Mouse (Mus musculus) liver, adult (tissue): Measurements from ENCODE around the gene Nsl1.
A peak's percentile ranks its signal among the peaks of the same experiment; 100 is the strongest.

Experiments used
- GATA4 ChIP-seq: IDR thresholded peaks from 2 replicates; pipeline ENCODE4 v1.6.1; 2014; ENCODE audit warnings: mild to moderate bottlenecking, low read length; ENCODE audit not compliant: insufficient replicate concordance

Nsl1 gene

GRCm38 (mm10) chr1:191062781-191063485 lies at the start of gene Nsl1, which contains the start of gene Tatdn3:
Gene Nsl1 (plus strand): TSS chr1:191063012.
Gene Tatdn3 (minus strand): TSS chr1:191062932.
- TF ChIP-seq GATA4 = peak; percentile 44; the same call in 1 of the 2 replicates

- TF ChIP-seq GATA4 = no peak
Observed at GRCm38 (mm10) chr1:191014271-191014670, 48.5 kb upstream of the Nsl1 start.

GRCm38 (mm10) chr1:191019803-191020202 lies 43.0 kb upstream of the Nsl1 start:
- TF ChIP-seq GATA4 = no peak

GRCm38 (mm10) chr1:191020217-191020924 lies 42.4 kb upstream of the Nsl1 start:
- TF ChIP-seq GATA4 = no peak

GRCm38 (mm10) chr1:191021016-191021415 lies 41.8 kb upstream of the Nsl1 start:
- no peak for TF ChIP-seq GATA4

GRCm38 (mm10) chr1:191023140-191023539 lies 39.7 kb upstream of the Nsl1 start:
- TF ChIP-seq GATA4 = no peak

- TF ChIP-seq GATA4 = no peak
Observed at GRCm38 (mm10) chr1:191025016-191026012, 37.5 kb upstream of the Nsl1 start.

GRCm38 (mm10) chr1:191026021-191026713 lies 36.6 kb upstream of the Nsl1 start, which contains the start of gene Flvcr1:
Gene Flvcr1 (minus strand): TSS chr1:191026158.
- peak; percentile 40; the same call in 1 of the 2 replicates for TF ChIP-seq GATA4

GRCm38 (mm10) chr1:191030182-191030581 lies 32.6 kb upstream of the Nsl1 start:
- no peak for TF ChIP-seq GATA4

GRCm38 (mm10) chr1:191035649-191036048 lies 27.2 kb upstream of the Nsl1 start:
- no peak for TF ChIP-seq GATA4

- TF ChIP-seq GATA4 = no peak
Observed at GRCm38 (mm10) chr1:191036554-191037334, 26.1 kb upstream of the Nsl1 start, which contains the start of gene Spata45. Gene Spata45 (plus strand): TSS chr1:191036639.

GRCm38 (mm10) chr1:191037999-191038398 lies 24.8 kb upstream of the Nsl1 start:
- no peak for TF ChIP-seq GATA4

GRCm38 (mm10) chr1:191041352-191041751 lies 21.5 kb upstream of the Nsl1 start:
- TF ChIP-seq GATA4 = no peak

GRCm38 (mm10) chr1:191042106-191042505 lies 20.7 kb upstream of the Nsl1 start:
- no peak for TF ChIP-seq GATA4
